Mouse (Mus musculus): ENCODE results near the gene Csad.
A peak's percentile ranks its signal among the peaks of the same experiment; 100 is the strongest.
"Not testable (repeated sequence)": the region's sequence is repeated elsewhere in the genome, so short reads cannot be mapped to it uniquely, and the experiment has no call there.

Gene Csad

GRCm38 (mm10) chr15:102235371-102236027 is 31.0 kb upstream of the Csad start:
- DNase-seq (ENCODE audit: low read depth), result no peak

GRCm38 (mm10) chr15:102233896-102234295 is 29.4 kb upstream of the Csad start:
- no peak for DNase-seq (ENCODE audit: low read depth)

GRCm38 (mm10) chr15:102232764-102233163 is 28.2 kb upstream of the Csad start:
- no peak for DNase-seq (ENCODE audit: low read depth)

GRCm38 (mm10) chr15:102231748-102232147 is 27.2 kb upstream of the Csad start, which contains the start of gene Itgb7:
Itgb7 (minus strand) TSS chr15:102231944.
- DNase-seq (ENCODE audit: low read depth), result peak; percentile 34

GRCm38 (mm10) chr15:102230408-102231321 is 26.1 kb upstream of the Csad start:
- no peak for DNase-seq (ENCODE audit: low read depth)

- not testable (repeated sequence) for DNase-seq (ENCODE audit: low read depth)
Observed at GRCm38 (mm10) chr15:102225619-102226018, 21.1 kb upstream of the Csad start.

- DNase-seq (ENCODE audit: low read depth), result peak; percentile 42
Observed at GRCm38 (mm10) chr15:102224992-102225617, 20.6 kb upstream of the Csad start.

GRCm38 (mm10) chr15:102224186-102224991 is 19.9 kb upstream of the Csad start:
- peak; percentile 58 for DNase-seq (ENCODE audit: low read depth)

GRCm38 (mm10) chr15:102222386-102222785 is 17.9 kb upstream of the Csad start:
- no peak for DNase-seq (ENCODE audit: low read depth)

- no peak for DNase-seq (ENCODE audit: low read depth)
Observed at GRCm38 (mm10) chr15:102217325-102217724, 12.8 kb upstream of the Csad start.

- no peak for DNase-seq (ENCODE audit: low read depth)
Observed at GRCm38 (mm10) chr15:102216459-102217228, 12.1 kb upstream of the Csad start.

GRCm38 (mm10) chr15:102215624-102216023 is 11.1 kb upstream of the Csad start:
- DNase-seq (ENCODE audit: low read depth), result no peak

GRCm38 (mm10) chr15:102214132-102214531 is 9.6 kb upstream of the Csad start:
- no peak for DNase-seq (ENCODE audit: low read depth)

- no peak for DNase-seq (ENCODE audit: low read depth)
Observed at GRCm38 (mm10) chr15:102211895-102212294, 7.4 kb upstream of the Csad start.

GRCm38 (mm10) chr15:102210816-102211215 is 6.3 kb upstream of the Csad start:
- no peak for DNase-seq (ENCODE audit: low read depth)

- no peak for DNase-seq (ENCODE audit: low read depth)
Observed at GRCm38 (mm10) chr15:102209114-102209513, 4.6 kb upstream of the Csad start.

- DNase-seq (ENCODE audit: low read depth), result no peak
Observed at GRCm38 (mm10) chr15:102208092-102208561, 3.6 kb upstream of the Csad start.

GRCm38 (mm10) chr15:102207351-102207750 is 2.8 kb upstream of the Csad start:
- no peak for DNase-seq (ENCODE audit: low read depth)

GRCm38 (mm10) chr15:102205779-102206178 is 1.3 kb upstream of the Csad start:
- no peak for DNase-seq (ENCODE audit: low read depth)

GRCm38 (mm10) chr15:102203835-102204381 is 616 bp downstream of the Csad start:
- peak; percentile 34 for DNase-seq (ENCODE audit: low read depth)
